Mouse (Mus musculus): ENCODE results near the gene Olfr418.
"Not testable (repeated sequence)": the region's sequence is repeated elsewhere in the genome, so short reads cannot be mapped to it uniquely, and the experiment has no call there.

Gene Olfr418

GRCm38 (mm10) chr1:173265701-173266100 lies at the start of gene Olfr418:
TSS of gene Olfr418 (plus strand) at chr1:173266001.
- H3K4me1 ChIP-seq (replicated peaks; ENCODE audit: low read depth, low read length): no peaks in the 10 kb centered on the region
- no peak for TF ChIP-seq POU5F1 (IDR thresholded peaks at IDR 0.05; ENCODE audit: borderline replicate concordance, low read length)
- TF ChIP-seq CTCF (conservative IDR thresholded peaks at IDR 0.05; ENCODE audit: low read length): no peak
- no peak for TF ChIP-seq NANOG (IDR thresholded peaks at IDR 0.05; ENCODE audit: borderline replicate concordance, low read length)
- H3K4me3 ChIP-seq (replicated peaks; ENCODE audit: low read length): no peak within 1 kb of the TSS
- no peaks in the 10 kb centered on the region; the same call in 1 of the 2 replicates for H3K9me3 ChIP-seq (ENCODE audit: low read length)
- no peaks in the 10 kb centered on the region for H3K27me3 ChIP-seq (ENCODE audit: insufficient read depth, low read length)
- no peaks in the 10 kb centered on the region for H3K36me3 ChIP-seq (ENCODE audit: insufficient read depth, low read length)

DNA sequence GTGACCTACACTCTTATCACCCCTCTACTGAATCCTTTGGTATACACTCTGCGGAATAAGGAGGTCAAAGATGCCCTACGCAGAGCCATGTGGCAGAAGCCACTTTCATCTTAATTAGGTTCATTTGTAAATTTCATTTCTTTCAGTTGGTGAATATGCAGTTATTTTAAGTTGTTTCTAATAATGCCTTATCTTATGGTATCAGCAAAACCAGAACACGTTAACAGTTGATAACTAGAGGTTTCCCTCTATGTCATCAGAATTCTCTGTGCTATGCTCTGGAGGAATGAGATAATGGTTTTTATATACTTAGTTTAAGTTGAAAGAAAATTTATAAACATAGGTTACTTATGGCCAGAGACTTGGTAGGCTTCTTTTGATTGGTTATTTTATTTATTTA lies 49.3 kb upstream of the Olfr418 start:
- no peaks in the 10 kb centered on the region for H3K4me1 ChIP-seq (replicated peaks; ENCODE audit: low read depth, low read length)
- no peaks in the 10 kb centered on the region for H3K9me3 ChIP-seq (ENCODE audit: low read length)
- no peak overlapping the region for H3K4me3 ChIP-seq (replicated peaks; ENCODE audit: low read length)
- no peaks in the 10 kb centered on the region for H3K27me3 ChIP-seq (ENCODE audit: insufficient read depth, low read length)
- TF ChIP-seq CTCF (conservative IDR thresholded peaks at IDR 0.05; ENCODE audit: low read length): no peak
- TF ChIP-seq NANOG (IDR thresholded peaks at IDR 0.05; ENCODE audit: borderline replicate concordance, low read length): no peak
- TF ChIP-seq POU5F1 (IDR thresholded peaks at IDR 0.05; ENCODE audit: borderline replicate concordance, low read length): no peak
- no peaks in the 10 kb centered on the region for H3K36me3 ChIP-seq (ENCODE audit: insufficient read depth, low read length)

- H3K4me3 ChIP-seq (replicated peaks; ENCODE audit: low read length): no peak within 1 kb of the TSS
- H3K36me3 ChIP-seq (ENCODE audit: insufficient read depth, low read length): no peaks in the 10 kb centered on the region
- no peaks in the 10 kb centered on the region for H3K4me1 ChIP-seq (replicated peaks; ENCODE audit: low read depth, low read length)
- no peaks in the 10 kb centered on the region for H3K27me3 ChIP-seq (ENCODE audit: insufficient read depth, low read length)
- no peaks in the 10 kb centered on the region for H3K9me3 ChIP-seq (ENCODE audit: low read length)
- TF ChIP-seq CTCF (conservative IDR thresholded peaks at IDR 0.05; ENCODE audit: low read length): no peak
- TF ChIP-seq POU5F1 (IDR thresholded peaks at IDR 0.05; ENCODE audit: borderline replicate concordance, low read length): no peak
- no peak for TF ChIP-seq NANOG (IDR thresholded peaks at IDR 0.05; ENCODE audit: borderline replicate concordance, low read length)
Observed at GRCm38 (mm10) chr1:173227081-173227480, 38.7 kb upstream of the Olfr418 start, which contains the start of gene Fcer1a. TSS of gene Fcer1a (minus strand) at chr1:173227214.

- H3K4me1 ChIP-seq (replicated peaks; ENCODE audit: low read depth, low read length); H3K9me3 ChIP-seq (ENCODE audit: low read length); H3K27me3 ChIP-seq (ENCODE audit: insufficient read depth, low read length); H3K4me3 ChIP-seq (replicated peaks; ENCODE audit: low read length); H3K36me3 ChIP-seq (ENCODE audit: insufficient read depth, low read length): not testable (repeated sequence)
Observed at GRCm38 (mm10) chr1:173237004-173237403, 28.8 kb upstream of the Olfr418 start.

GRCm38 (mm10) chr1:173249888-173250287 lies 15.9 kb upstream of the Olfr418 start:
- TF ChIP-seq NANOG (IDR thresholded peaks at IDR 0.05; ENCODE audit: borderline replicate concordance, low read length) (no peak), POU5F1 (IDR thresholded peaks at IDR 0.05; ENCODE audit: borderline replicate concordance, low read length) (no peak), CTCF (conservative IDR thresholded peaks at IDR 0.05; ENCODE audit: low read length) (no peak)
- no peaks in the 10 kb centered on the region for H3K4me1 ChIP-seq (replicated peaks; ENCODE audit: low read depth, low read length)
- H3K27me3 ChIP-seq (ENCODE audit: insufficient read depth, low read length): no peaks in the 10 kb centered on the region
- H3K9me3 ChIP-seq (ENCODE audit: low read length): 0 out of 2 replicates have a peak, but pooled peaks cover 3% of the 10 kb centered on the region
- H3K36me3 ChIP-seq (ENCODE audit: insufficient read depth, low read length): no peaks in the 10 kb centered on the region
- H3K4me3 ChIP-seq (replicated peaks; ENCODE audit: low read length): no peak overlapping the region

DNA sequence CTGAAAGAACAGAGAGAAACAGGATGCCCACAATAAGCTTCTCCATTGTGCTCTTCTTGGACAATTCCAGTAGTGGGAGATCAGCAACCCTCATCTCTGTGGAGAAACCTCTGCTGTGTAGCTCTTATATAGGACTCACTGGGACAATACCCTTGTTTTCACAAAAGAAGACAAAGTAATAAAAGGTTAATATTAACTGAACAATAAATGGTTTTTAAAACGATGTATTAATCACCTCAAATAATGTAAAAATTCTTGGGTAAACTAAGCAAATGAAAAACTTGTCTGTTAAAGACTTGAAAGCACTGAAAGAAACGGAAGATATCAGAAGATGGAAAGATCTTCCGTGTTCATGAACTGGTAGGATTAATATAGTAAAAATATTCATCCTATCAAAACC lies 11.9 kb downstream of the Olfr418 start, which contains the start of gene Mptx2:
Gene Mptx2 (minus strand): TSS at position 101 of the 400 bp plus-strand sequence.
- Histone ChIP-seq H3K27me3 (ENCODE audit: insufficient read depth, low read length) (no peaks in the 10 kb centered on the region), H3K9me3 (ENCODE audit: low read length) (no peaks in the 10 kb centered on the region), H3K36me3 (ENCODE audit: insufficient read depth, low read length) (no peaks in the 10 kb centered on the region), H3K4me1 (replicated peaks; ENCODE audit: low read depth, low read length) (no peaks in the 10 kb centered on the region), H3K4me3 (replicated peaks; ENCODE audit: low read length) (no peak within 1 kb of the TSS)
- no peak for TF ChIP-seq NANOG (IDR thresholded peaks at IDR 0.05; ENCODE audit: borderline replicate concordance, low read length)
- TF ChIP-seq CTCF (conservative IDR thresholded peaks at IDR 0.05; ENCODE audit: low read length): no peak
- no peak for TF ChIP-seq POU5F1 (IDR thresholded peaks at IDR 0.05; ENCODE audit: borderline replicate concordance, low read length)

- not testable (repeated sequence) for H3K4me3 ChIP-seq (replicated peaks; ENCODE audit: low read length)
Observed at GRCm38 (mm10) chr1:173302795-173303194, 37.0 kb downstream of the Olfr418 start.

DNA sequence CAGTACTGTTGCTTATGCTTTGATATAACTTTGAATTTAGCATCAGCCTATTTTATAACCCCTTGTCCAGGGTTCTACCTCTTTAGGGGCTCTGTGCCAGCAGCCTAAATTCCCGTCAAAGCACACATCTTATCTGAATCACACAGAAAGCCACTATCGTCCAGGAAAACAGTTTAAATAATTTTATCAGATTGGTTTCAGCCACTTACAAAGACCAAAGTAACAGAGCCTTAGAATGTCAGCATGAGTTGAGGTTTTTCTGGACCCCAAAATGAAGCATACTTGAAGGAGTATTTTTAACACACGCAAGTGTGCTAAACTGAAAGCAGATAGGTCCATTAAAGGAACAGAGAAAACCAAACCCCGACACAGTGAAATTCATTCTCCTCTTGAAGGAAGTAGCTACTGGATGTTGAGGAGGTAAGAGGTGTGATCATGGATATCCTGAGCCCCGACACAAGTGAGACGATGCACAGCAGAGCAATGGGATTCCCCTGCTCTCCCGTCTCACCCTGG lies 47.8 kb downstream of the Olfr418 start:
- not testable (repeated sequence) for H3K27me3 ChIP-seq (ENCODE audit: insufficient read depth, low read length); H3K4me1 ChIP-seq (replicated peaks; ENCODE audit: low read depth, low read length); H3K4me3 ChIP-seq (replicated peaks; ENCODE audit: low read length); H3K9me3 ChIP-seq (ENCODE audit: low read length); H3K36me3 ChIP-seq (ENCODE audit: insufficient read depth, low read length)

More at GRCm38 (mm10) chr1:173302795-173303194, 37.0 kb downstream of the Olfr418 start:
- not testable (repeated sequence) for H3K4me1 ChIP-seq (replicated peaks; ENCODE audit: low read depth, low read length); H3K27me3 ChIP-seq (ENCODE audit: insufficient read depth, low read length); H3K36me3 ChIP-seq (ENCODE audit: insufficient read depth, low read length); H3K9me3 ChIP-seq (ENCODE audit: low read length)

DNA sequence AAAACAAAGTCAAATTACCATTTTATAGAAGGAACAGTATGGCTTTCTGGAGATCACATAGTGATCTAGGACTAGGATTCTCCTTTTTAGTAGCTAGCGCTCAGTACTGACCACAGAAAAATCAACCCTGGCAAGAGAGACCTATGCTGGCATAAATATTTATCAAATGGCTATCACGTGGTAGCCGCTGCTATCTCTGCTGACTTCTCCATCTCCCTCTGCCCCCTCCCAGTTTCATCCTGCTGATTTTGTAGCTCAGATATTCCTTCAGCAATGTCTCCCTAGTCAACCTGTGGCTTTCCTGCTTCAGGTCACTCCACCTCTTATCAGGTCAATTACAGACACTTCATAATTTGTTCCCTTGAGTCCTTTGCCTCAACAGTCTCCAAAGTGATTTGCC lies 49.9 kb downstream of the Olfr418 start:
- Histone ChIP-seq H3K4me1 (replicated peaks; ENCODE audit: low read depth, low read length) (no peaks in the 10 kb centered on the region), H3K4me3 (replicated peaks; ENCODE audit: low read length) (no peak overlapping the region), H3K9me3 (ENCODE audit: low read length) (no peaks in the 10 kb centered on the region), H3K36me3 (ENCODE audit: insufficient read depth, low read length) (no peaks in the 10 kb centered on the region), H3K27me3 (ENCODE audit: insufficient read depth, low read length) (peaks cover 3% of the 10 kb centered on the region; the same call in 1 of the 2 replicates)
- TF ChIP-seq CTCF (conservative IDR thresholded peaks at IDR 0.05; ENCODE audit: low read length) (no peak), POU5F1 (IDR thresholded peaks at IDR 0.05; ENCODE audit: borderline replicate concordance, low read length) (no peak), NANOG (IDR thresholded peaks at IDR 0.05; ENCODE audit: borderline replicate concordance, low read length) (no peak)
